1 mouse cellular context compared by ENCODE assay signal in the genomic region with DNA sequence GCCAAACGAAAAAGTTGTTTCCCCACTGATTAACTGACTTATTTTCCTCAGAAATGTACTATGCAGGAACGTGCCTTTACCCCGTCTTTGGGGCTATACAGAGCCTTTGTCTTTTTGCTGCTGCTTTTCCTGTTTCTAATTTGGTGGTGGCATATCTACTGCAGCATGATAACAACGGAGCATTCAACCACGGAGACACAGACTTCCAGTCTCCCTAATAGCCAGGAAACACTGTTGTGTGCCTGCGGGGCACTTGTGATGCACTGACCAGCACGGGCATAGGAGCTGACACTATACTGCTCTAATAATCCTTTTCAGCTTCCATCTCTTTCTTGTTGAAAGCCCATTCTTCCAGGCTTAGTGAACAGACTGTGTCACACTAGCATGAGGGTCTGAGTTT.
TF ChIP-seq lines count a peak whose summit lies in the region.

No protein-coding gene starts in this region.

TF ChIP-seq in MEL, 35 proteins besides CTCF, POLR2A, EP300 and RAD21 (continued from another document):
- TF ChIP-seq NELFE (IDR thresholded peaks at IDR 0.05; ENCODE audit: low read depth, low read length) (no peak), TCF12 (IDR thresholded peaks at IDR 0.05; ENCODE audit: low read depth, low read length) (peak; percentile 59; the same call in 1 of the 2 replicates), GATA1 (IDR thresholded peaks at IDR 0.05; ENCODE audit: low read depth, low read length) (peak; percentile 79), UBTF (IDR thresholded peaks at IDR 0.05; ENCODE audit: borderline replicate concordance, insufficient read depth, low read depth, low read length) (no peak), MYC (IDR thresholded peaks at IDR 0.05; ENCODE audit: low read depth, low read length) (no peak), USF2 (IDR thresholded peaks at IDR 0.05; ENCODE audit: borderline replicate concordance in 1 of 2, insufficient read depth in 1 of 2, low read depth in 1 of 2, low read length in 2 of 2) (no peak), SIN3A (IDR thresholded peaks at IDR 0.05; ENCODE audit: low read length) (peak; percentile 13; the same call in 1 of the 2 replicates), MYB (IDR thresholded peaks at IDR 0.05; ENCODE audit: low read depth, low read length) (no peak), ZKSCAN1 (IDR thresholded peaks at IDR 0.05; ENCODE audit: low read depth, low read length) (no peak), MAZ (IDR thresholded peaks at IDR 0.05; ENCODE audit: low read depth, low read length) (no peak), RCOR1 (IDR thresholded peaks at IDR 0.05; ENCODE audit: low read depth, low read length) (no peak), E2F4 (IDR thresholded peaks at IDR 0.05; ENCODE audit: borderline replicate concordance, low read depth, low read length) (no peak), SMC3 (IDR thresholded peaks at IDR 0.05; ENCODE audit: low read depth, low read length) (no peak), HCFC1 (IDR thresholded peaks at IDR 0.05; ENCODE audit: low read depth, low read length) (no peak), MAX (IDR thresholded peaks at IDR 0.05; ENCODE audit: low read length) (no peak), MAFK (IDR thresholded peaks at IDR 0.05; ENCODE audit: borderline replicate concordance, low read depth, low read length) (no peak), KAT2A (conservative IDR thresholded peaks at IDR 0.05; ENCODE audit: low read depth, low read length) (no peak), JUND (IDR thresholded peaks at IDR 0.05; ENCODE audit: low read depth, low read length) (no peak), BHLHE40 (IDR thresholded peaks at IDR 0.05; ENCODE audit: borderline replicate concordance, low read depth, low read length) (no peak), ETS1 (IDR thresholded peaks at IDR 0.05; ENCODE audit: low read depth, low read length) (peak; percentile 75), TBP (IDR thresholded peaks at IDR 0.05; ENCODE audit: low read depth, low read length) (no peak), POLR2AphosphoS5 (IDR thresholded peaks at IDR 0.05; ENCODE audit: borderline replicate concordance, low read depth, low read length) (no peak), CHD1 (IDR thresholded peaks at IDR 0.05; ENCODE audit: low read depth, low read length) (no peak), ZC3H11A (IDR thresholded peaks at IDR 0.05; ENCODE audit: low read depth, low read length) (no peak), ELF1 (IDR thresholded peaks at IDR 0.05; ENCODE audit: low read depth, low read length) (peak; percentile 47; the same call in 1 of the 2 replicates), ZNF384 (IDR thresholded peaks at IDR 0.05; ENCODE audit: low read depth, low read length) (no peak), ZMIZ1 (IDR thresholded peaks at IDR 0.05; ENCODE audit: low read depth, low read length) (no peak), TAL1 (IDR thresholded peaks at IDR 0.05; ENCODE audit: low read length) (no peak), NRF1 (IDR thresholded peaks at IDR 0.05; ENCODE audit: insufficient read depth, low read depth, low read length, poor library complexity, severe bottlenecking) (no peak)
